Mouse (Mus musculus): Measurements from ENCODE around the gene Olfr1502.
"Not testable (repeated sequence)": the region's sequence is repeated elsewhere in the genome, so short reads cannot be mapped to it uniquely, and the experiment has no call there.

The Olfr1502 gene

GRCm38 (mm10) chr19:13861495-13861894 is at the start of gene Olfr1502:
Gene Olfr1502 (plus strand): TSS chr19:13861795.
- no peak for DNase-seq

- DNase-seq, result no peak
Observed at GRCm38 (mm10) chr19:13812823-13813222, 48.8 kb upstream of the Olfr1502 start.

- no peak for DNase-seq
Observed at GRCm38 (mm10) chr19:13818827-13819226, 42.8 kb upstream of the Olfr1502 start.

- no peak for DNase-seq
Observed at GRCm38 (mm10) chr19:13819347-13819746, 42.2 kb upstream of the Olfr1502 start, which contains the start of gene Olfr1499. Gene Olfr1499 (minus strand): TSS chr19:13819447.

- no peak for DNase-seq
Observed at GRCm38 (mm10) chr19:13820847-13821246, 40.7 kb upstream of the Olfr1502 start.

GRCm38 (mm10) chr19:13828447-13828846 is 33.1 kb upstream of the Olfr1502 start:
- DNase-seq, result no peak

- DNase-seq, result no peak
Observed at GRCm38 (mm10) chr19:13830388-13830787, 31.2 kb upstream of the Olfr1502 start, which contains the start of gene Olfr1500. Gene Olfr1500 (minus strand): TSS chr19:13830488.

- DNase-seq, result not testable (repeated sequence)
Observed at GRCm38 (mm10) chr19:13850592-13850991, 11.0 kb upstream of the Olfr1502 start, which contains the start of gene Olfr1501. Gene Olfr1501 (minus strand): TSS chr19:13850692.

GRCm38 (mm10) chr19:13897828-13898227 is 36.2 kb downstream of the Olfr1502 start, which contains the start of gene Olfr1504:
Gene Olfr1504 (minus strand): TSS chr19:13897928.
- no peak for DNase-seq
